Mouse (Mus musculus) CH12.LX (cell line): ENCODE data around the gene Adamts7.

Experiments
- CTCF ChIP-seq, 2 experiments: IDR thresholded peaks in 1 of 2; conservative IDR thresholded peaks in 1 of 2; 2 replicates each; pipeline ENCODE4 v1.5.1; 2011 to 2012; ENCODE audit warnings: low read depth in 2 of 2, low read length in 2 of 2, improper control_type of control experiment in 1 of 2, inconsistent platforms in 1 of 2, mild to moderate bottlenecking in 1 of 2, moderate library complexity in 1 of 2
- JUN ChIP-seq: IDR thresholded peaks from 2 replicates; pipeline ENCODE4 v1.6.1; 2011; ENCODE audit warnings: low read depth, mild to moderate bottlenecking, low read length, improper control_type of control experiment, moderate library complexity; ENCODE audit not compliant: insufficient read depth
- MXI1 ChIP-seq: IDR thresholded peaks from 2 replicates; pipeline ENCODE4 v1.6.1; 2011; ENCODE audit warnings: mild to moderate bottlenecking, low read depth, low read length, improper control_type of control experiment
- SIN3A ChIP-seq: IDR thresholded peaks from 2 replicates; pipeline ENCODE4 v1.6.1; 2012; ENCODE audit warnings: low read length, improper control_type of control experiment, inconsistent platforms
- TCF12 ChIP-seq: IDR thresholded peaks from 2 replicates; pipeline ENCODE4 v1.6.1; 2014; ENCODE audit warnings: low read depth, mild to moderate bottlenecking, inconsistent platforms, low read length, improper control_type of control experiment
- UBTF ChIP-seq: IDR thresholded peaks from 2 replicates; pipeline ENCODE4 v1.6.1; 2012; ENCODE audit warnings: low read depth, mild to moderate bottlenecking, inconsistent platforms, low read length, improper control_type of control experiment, moderate library complexity
- ZNF384 ChIP-seq: IDR thresholded peaks from 2 replicates; pipeline ENCODE4 v1.6.1; 2012; ENCODE audit warnings: low read depth, low read length, improper control_type of control experiment, inconsistent platforms

DNA sequence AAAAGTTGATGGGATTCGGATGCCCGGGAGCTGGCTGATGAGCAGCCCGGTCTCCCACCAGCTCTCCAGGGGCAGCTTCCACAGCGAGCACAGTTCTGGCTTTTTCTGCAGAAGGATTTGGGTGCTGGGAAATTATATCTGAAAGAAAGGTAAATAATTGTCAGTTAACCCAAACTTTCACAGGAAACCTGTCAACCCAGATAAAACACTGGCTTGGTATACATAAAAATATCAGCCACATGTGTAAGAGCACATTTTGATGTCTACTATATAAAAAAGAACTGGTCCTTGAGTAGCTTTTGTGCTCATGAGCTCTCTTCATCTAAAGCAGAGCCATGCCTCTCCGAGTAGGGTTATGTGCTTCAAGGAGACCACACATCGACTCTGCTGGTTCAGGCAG, 78.2 kb downstream of the Adamts7 start:
- no peak for TF ChIP-seq SIN3A
- no peak for TF ChIP-seq MXI1
- TF ChIP-seq UBTF, result no peak
- no peak for TF ChIP-seq JUN
- TF ChIP-seq TCF12, result no peak
- no peak for TF ChIP-seq CTCF (conservative IDR thresholded peaks at IDR 0.05 in 1 of 2, IDR thresholded peaks at IDR 0.05 in 1 of 2; ENCODE audit: low read depth in 2 of 2, low read length in 2 of 2)
- TF ChIP-seq ZNF384, result no peak
